Mouse (Mus musculus): ENCODE data around the gene Iqce. TPM values are rescaled to one million over a fixed set of nuclear protein-coding genes. Genes with fewer than 3 reads are reported as not detected.

Gene Iqce
- total and polyA plus RNA-seq, 3 experiments, result 6.4 to 21.2 TPM; not detected in 1

- peaks cover 3 to 7% of the 10 kb centered on the region in 2 experiments for H3K4me1 ChIP-seq (ENCODE audit: control insufficient read depth in 1 of 2, insufficient read depth in 2 of 2, low read length in 2 of 2)
- DNase-seq (ENCODE audit: low read depth, low spot score), result no peak
- no peak overlapping the region for H3K27ac ChIP-seq (ENCODE audit: control insufficient read depth, low read depth, low read length)
- H3K79me2 ChIP-seq (ENCODE audit: control insufficient read depth, insufficient read depth, low read length, poor library complexity), result no peaks in the 10 kb centered on the region
- no peak overlapping the region for H3K9ac ChIP-seq (ENCODE audit: control insufficient read depth, low read depth, low read length, poor library complexity, severe bottlenecking)
- TF ChIP-seq USF1 (IDR thresholded peaks at IDR 0.05; ENCODE audit: low read depth, low read length) (no peak), MYB (IDR thresholded peaks at IDR 0.05; ENCODE audit: low read depth, low read length) (no peak), ZMIZ1 (IDR thresholded peaks at IDR 0.05; ENCODE audit: low read depth, low read length) (no peak), RCOR1 (IDR thresholded peaks at IDR 0.05; ENCODE audit: low read depth, low read length) (no peak), MAZ (IDR thresholded peaks at IDR 0.05; ENCODE audit: low read depth, low read length) (no peak), ELF1 (IDR thresholded peaks at IDR 0.05; ENCODE audit: low read depth, low read length) (no peak), ZC3H11A (IDR thresholded peaks at IDR 0.05; ENCODE audit: low read depth, low read length) (no peak), E2F4 (IDR thresholded peaks at IDR 0.05; ENCODE audit: borderline replicate concordance, low read depth, low read length) (no peak), GABPA (IDR thresholded peaks at IDR 0.05; ENCODE audit: low read depth, low read length) (no peak), GATA1 (IDR thresholded peaks at IDR 0.05; ENCODE audit: low read depth, low read length) (no peak), CTCF (IDR thresholded peaks at IDR 0.05 in 2 of 3, conservative IDR thresholded peaks at IDR 0.05 in 1 of 3; ENCODE audit: control insufficient read depth in 1 of 3, insufficient read depth in 1 of 3, low read depth in 2 of 3, low read length in 3 of 3, poor library complexity in 1 of 3, severe bottlenecking in 1 of 3) (no peak), NELFE (IDR thresholded peaks at IDR 0.05; ENCODE audit: low read depth, low read length) (no peak)
- no peaks in the 10 kb centered on the region for H3K9me3 ChIP-seq (replicated peaks; ENCODE audit: insufficient read depth, low read length)
- no peaks in the 10 kb centered on the region for H3K27me3 ChIP-seq (ENCODE audit: control insufficient read depth in 1 of 2, insufficient read depth in 2 of 2, low read length in 2 of 2)
- peaks cover 0 to 3% of the 10 kb centered on the region in 2 experiments; a peak in 3 of 4 replicates for H3K36me3 ChIP-seq (ENCODE audit: control insufficient read depth in 1 of 2, insufficient read depth in 2 of 2, low read length in 2 of 2)
- no peak overlapping the region for H3K4me3 ChIP-seq (ENCODE audit: control insufficient read depth in 1 of 2, insufficient read depth in 1 of 2, low read depth in 2 of 2, low read length in 2 of 2)
Measured at GRCm38 (mm10) chr5:140720773-140721172, 18.6 kb upstream of the Iqce start.

- Histone ChIP-seq H3K79me2 (ENCODE audit: control insufficient read depth, insufficient read depth, low read length, poor library complexity) (no peaks in the 10 kb centered on the region), H3K36me3 (ENCODE audit: control insufficient read depth in 1 of 2, insufficient read depth in 2 of 2, low read length in 2 of 2) (peaks cover 0 to 8% of the 10 kb centered on the region in 2 experiments; a peak in 3 of 4 replicates), H3K9me3 (replicated peaks; ENCODE audit: insufficient read depth, low read length) (no peaks in the 10 kb centered on the region), H3K9ac (ENCODE audit: control insufficient read depth, low read depth, low read length, poor library complexity, severe bottlenecking) (no peak overlapping the region), H3K27me3 (ENCODE audit: control insufficient read depth in 1 of 2, insufficient read depth in 2 of 2, low read length in 2 of 2) (no peaks in the 10 kb centered on the region), H3K27ac (ENCODE audit: control insufficient read depth, low read depth, low read length) (no peak overlapping the region), H3K4me1 (ENCODE audit: control insufficient read depth in 1 of 2, insufficient read depth in 2 of 2, low read length in 2 of 2) (peaks cover 0 to 5% of the 10 kb centered on the region in 2 experiments; a peak in 3 of 4 replicates), H3K4me3 (ENCODE audit: control insufficient read depth in 1 of 2, insufficient read depth in 1 of 2, low read depth in 2 of 2, low read length in 2 of 2) (no peak overlapping the region)
- no peak for DNase-seq (ENCODE audit: low read depth, low spot score)
- TF ChIP-seq RAD21 (IDR thresholded peaks at IDR 0.05; ENCODE audit: low read depth, low read length) (no peak), CTCF (IDR thresholded peaks at IDR 0.05 in 2 of 3, conservative IDR thresholded peaks at IDR 0.05 in 1 of 3; ENCODE audit: control insufficient read depth in 1 of 3, insufficient read depth in 1 of 3, low read depth in 2 of 3, low read length in 3 of 3, poor library complexity in 1 of 3, severe bottlenecking in 1 of 3) (peak in 2 of 3 experiments; percentile 7 to 12; a peak in 1 of 6 replicates)
Measured at GRCm38 (mm10) chr5:140711040-140711439, 8.9 kb upstream of the Iqce start.

GRCm38 (mm10) chr5:140710315-140710714 lies 8.1 kb upstream of the Iqce start:
- no peaks in the 10 kb centered on the region; the same call in 1 of the 2 replicates for H3K79me2 ChIP-seq (ENCODE audit: control insufficient read depth, insufficient read depth, low read length, poor library complexity)
- no peaks in the 10 kb centered on the region for H3K9me3 ChIP-seq (replicated peaks; ENCODE audit: insufficient read depth, low read length)
- peaks cover 0 to 8% of the 10 kb centered on the region in 2 experiments; a peak in 3 of 4 replicates for H3K4me1 ChIP-seq (ENCODE audit: control insufficient read depth in 1 of 2, insufficient read depth in 2 of 2, low read length in 2 of 2)
- no peak overlapping the region for H3K27ac ChIP-seq (ENCODE audit: control insufficient read depth, low read depth, low read length)
- H3K36me3 ChIP-seq (ENCODE audit: control insufficient read depth in 1 of 2, insufficient read depth in 2 of 2, low read length in 2 of 2), result peaks cover 0 to 10% of the 10 kb centered on the region in 2 experiments; a peak in 3 of 4 replicates
- no peaks in the 10 kb centered on the region for H3K27me3 ChIP-seq (ENCODE audit: control insufficient read depth in 1 of 2, insufficient read depth in 2 of 2, low read length in 2 of 2)
- no peak for TF ChIP-seq MYC (IDR thresholded peaks at IDR 0.05; ENCODE audit: low read depth, low read length)
- DNase-seq (ENCODE audit: low read depth, low spot score), result no peak
- no peak overlapping the region for H3K9ac ChIP-seq (ENCODE audit: control insufficient read depth, low read depth, low read length, poor library complexity, severe bottlenecking)
- no peak overlapping the region for H3K4me3 ChIP-seq (ENCODE audit: control insufficient read depth in 1 of 2, insufficient read depth in 1 of 2, low read depth in 2 of 2, low read length in 2 of 2)

All from MEL (cell line).